Mouse (Mus musculus) mesoderm, embryonic 11.5 days (tissue): ENCODE results near the gene 6330409D20Rik.

Experiments
- DNase-seq: peaks from one replicate; pipeline ENCODE4 v3.0.0-alpha.2; 2012; ENCODE audit warnings: low read depth, low spot score

6330409D20Rik gene

DNA sequence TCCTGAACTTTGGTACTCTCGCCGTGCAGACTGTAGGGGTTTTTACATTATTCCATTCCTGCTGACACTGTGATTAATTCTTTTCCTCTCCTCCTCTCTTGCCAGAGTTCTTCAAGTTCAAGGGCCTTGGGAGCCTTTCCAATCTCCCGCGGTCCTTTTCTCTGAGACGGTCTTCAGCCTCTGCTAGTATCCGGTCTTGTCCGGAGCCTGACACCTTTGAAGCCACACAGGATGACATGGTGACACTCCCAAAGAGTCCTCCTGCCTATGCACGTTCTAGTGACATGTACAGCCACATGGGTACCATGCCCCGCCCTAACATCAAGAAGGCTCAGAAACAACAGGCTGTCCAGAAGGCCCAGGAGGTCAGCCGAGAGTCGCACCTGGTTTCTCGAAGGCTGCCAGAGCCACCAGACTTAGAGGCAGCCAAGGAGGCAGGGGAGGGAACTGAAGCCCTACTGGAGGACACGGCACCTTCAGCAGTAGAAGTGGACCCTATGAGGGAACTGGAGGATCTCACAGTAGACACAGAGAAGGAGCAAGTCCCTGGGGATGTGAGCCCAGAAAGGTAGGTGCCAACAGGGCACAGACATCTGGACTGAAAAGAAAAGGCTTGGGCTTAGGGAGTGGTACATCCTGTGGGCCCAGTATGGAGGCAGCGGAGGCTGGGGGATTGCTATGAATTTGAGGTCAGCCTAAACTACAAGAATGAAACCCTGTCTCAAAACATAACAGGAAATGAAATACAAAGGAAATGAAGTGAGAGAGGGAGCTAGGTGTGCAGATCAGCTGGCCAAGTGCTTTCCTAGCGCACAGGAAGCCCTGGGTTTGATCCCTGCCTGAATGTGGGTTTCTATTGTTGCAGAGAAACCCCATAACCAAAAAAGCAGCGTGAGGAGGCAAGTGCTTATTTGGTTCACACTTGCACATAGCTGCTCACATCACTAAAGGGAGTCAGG, 15.7 kb downstream of the 6330409D20Rik start:
- no peak for DNase-seq

DNA sequence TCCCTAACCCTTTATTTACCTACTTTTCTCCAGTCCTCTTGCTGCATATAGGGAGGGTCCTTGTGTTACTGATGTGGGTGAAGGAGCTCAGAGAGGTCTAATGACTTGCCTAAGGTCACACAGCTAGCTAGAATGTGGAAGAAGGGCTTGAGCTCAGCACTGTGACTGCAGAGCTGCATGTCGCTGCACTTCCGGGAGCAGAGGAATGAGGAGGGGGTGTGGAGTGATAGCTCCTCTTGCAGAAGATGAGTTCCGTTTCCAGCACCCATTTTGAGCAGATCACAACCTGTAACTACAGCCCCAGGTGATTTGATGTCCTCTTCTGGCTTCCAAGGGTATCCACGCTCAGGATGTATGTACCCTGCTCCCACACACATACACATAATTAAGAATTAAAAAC, 16.7 kb downstream of the 6330409D20Rik start:
- DNase-seq = no peak

GRCm38 (mm10) chr2:32722581-32722980, 18.2 kb downstream of the 6330409D20Rik start:
- no peak for DNase-seq

GRCm38 (mm10) chr2:32722046-32722445, 18.8 kb downstream of the 6330409D20Rik start:
- DNase-seq = no peak

- DNase-seq = no peak
Observed at GRCm38 (mm10) chr2:32720681-32721229, 20.1 kb downstream of the 6330409D20Rik start, which contains the start of gene Sh2d3c. TSS of gene Sh2d3c (plus strand) at chr2:32721055.

- no peak for DNase-seq
Observed at GRCm38 (mm10) chr2:32720053-32720452, 20.8 kb downstream of the 6330409D20Rik start.

- DNase-seq = no peak
Observed at GRCm38 (mm10) chr2:32718761-32719160, 22.1 kb downstream of the 6330409D20Rik start.

DNA sequence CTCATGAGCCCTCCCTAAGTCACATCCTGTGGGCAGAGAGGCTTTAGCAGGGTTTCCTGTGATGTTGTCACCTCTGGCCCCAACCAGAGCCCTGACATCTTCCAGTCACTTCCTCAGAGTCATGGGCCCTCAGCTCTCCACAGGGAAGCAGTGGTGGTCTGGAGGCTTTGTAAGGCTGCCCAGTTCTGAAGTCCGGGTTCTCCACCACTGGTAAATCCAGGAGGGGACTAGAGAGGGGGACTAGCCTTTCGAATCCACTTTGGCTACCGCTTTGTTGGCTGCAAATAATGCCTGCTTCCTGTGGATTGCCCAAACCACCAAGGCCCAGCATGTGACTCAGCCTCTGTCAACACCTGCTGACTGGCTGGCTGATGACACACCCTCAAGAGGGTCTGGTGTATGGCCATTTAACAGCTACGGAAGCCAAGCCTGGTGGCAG, 25.8 kb downstream of the 6330409D20Rik start:
- no peak for DNase-seq

DNA sequence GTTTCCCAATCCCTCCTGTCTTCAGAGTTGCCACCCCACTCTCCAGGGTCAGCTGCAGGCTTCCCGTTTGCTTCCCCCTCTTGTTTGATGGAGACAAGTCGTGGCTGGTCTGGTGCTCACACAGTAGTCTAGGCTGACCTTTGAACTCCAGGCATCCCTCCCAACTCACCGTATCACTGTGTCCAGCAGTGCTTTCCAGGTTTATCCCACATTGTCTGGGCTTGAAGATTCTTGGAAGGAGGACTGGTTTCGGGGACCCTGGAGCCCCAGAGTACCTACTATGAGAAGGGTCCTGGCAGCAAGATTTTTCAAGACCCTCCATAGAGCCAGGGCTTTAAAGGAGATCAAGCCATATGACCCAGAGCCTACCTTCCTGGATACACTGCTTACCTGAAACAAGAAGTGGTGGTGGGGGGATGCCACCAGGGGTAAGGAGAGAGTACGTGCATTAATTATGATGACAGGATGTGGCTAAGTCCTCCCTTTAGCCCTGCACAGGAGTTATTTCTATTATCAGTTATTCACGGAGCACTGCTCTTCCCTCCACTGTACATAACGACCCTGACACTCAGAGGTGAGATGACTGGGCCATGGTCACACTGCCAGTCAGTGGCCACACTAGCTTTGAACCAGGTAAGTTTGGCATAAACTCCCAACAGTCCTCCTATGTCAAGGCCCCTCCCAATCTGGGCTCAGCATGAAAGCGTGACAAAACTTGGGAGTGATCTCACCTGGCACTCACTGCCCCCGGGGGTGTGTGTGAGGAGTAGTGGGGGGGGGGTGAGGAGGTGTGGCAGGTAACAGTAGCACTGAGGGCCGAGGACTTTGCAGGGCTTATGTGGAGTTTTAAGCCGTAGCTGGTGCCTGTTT, 26.5 kb downstream of the 6330409D20Rik start:
- no peak for DNase-seq

- DNase-seq = peak; percentile 91
Observed at GRCm38 (mm10) chr2:32712934-32713817, 27.6 kb downstream of the 6330409D20Rik start, which contains the start of gene Cdk9. TSS of gene Cdk9 (minus strand) at chr2:32713076.

DNA sequence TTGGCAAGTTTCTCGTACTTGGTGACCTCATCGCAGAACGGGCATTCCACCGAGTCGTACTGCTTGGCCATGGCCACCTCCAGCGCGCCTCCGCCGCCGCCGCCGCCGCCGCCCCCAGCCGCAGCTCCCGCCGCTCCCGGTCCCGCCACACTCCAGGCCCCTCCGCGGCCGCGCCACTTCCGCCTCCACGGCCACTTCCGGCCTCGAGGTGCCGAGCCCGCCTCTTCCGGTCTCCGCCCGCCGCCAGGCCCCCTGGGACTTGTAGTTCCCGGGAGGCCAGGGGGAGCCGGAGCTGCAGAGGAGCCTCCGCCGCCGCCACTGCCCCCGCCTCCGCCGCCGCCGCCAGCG, 28.3 kb downstream of the 6330409D20Rik start:
- peak; percentile 95 for DNase-seq

DNA sequence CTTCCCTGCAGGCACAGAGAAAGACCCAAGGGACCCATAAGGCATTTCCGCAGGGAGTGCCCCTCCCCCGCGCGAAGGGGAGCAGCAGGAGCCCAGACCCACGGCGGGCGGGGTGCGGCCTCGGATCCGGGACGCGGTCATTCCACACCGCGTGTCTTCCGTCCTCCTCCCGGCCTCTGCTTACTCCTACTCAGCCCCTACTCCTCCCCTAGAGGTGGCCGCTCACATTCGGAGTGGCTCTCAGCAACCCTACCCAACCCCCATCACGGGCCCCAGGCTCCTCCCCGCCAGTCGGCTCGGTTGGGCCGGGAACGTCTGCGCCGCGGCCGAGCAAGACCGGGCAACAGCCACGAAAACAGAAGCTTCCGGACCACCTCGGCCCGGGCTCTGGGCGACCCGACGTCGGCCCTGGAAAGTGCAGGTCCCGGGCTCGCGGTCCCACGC, 28.7 kb downstream of the 6330409D20Rik start:
- peak; percentile 66 for DNase-seq

GRCm38 (mm10) chr2:32711301-32712056, 29.3 kb downstream of the 6330409D20Rik start:
- DNase-seq = no peak

- DNase-seq = no peak
Observed at GRCm38 (mm10) chr2:32710425-32710824, 30.4 kb downstream of the 6330409D20Rik start.

DNA sequence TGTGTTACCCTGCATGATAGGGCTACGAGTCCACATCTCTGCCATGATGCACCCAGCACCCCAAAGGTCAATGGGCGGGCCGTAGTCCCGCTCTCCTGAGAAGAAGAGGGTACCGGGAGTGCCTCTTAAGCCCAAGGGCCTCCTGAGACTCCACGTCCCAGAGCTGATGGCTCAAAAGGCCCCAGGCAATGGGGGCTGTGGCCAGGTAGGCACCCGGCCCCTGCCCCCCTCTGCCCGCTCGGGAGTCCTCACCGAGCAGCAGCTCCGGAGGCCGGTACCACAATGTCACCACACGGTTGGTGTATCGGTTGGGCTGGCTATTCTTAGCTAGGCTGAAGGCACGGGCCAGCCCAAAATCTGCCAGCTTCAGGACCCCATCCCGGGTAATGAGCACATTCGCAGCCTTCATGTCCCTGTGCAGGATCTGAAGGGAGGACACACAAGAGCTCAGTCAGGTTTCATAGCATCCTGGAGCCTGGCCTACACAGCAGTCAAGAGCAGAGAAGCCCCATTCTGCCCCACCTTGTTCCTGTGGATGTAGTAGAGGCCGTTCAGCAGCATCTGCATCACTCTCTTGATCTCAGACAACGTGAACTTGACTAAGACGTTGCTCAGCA, 31.2 kb downstream of the 6330409D20Rik start:
- DNase-seq = no peak

GRCm38 (mm10) chr2:32708643-32709042, 32.2 kb downstream of the 6330409D20Rik start:
- peak; percentile 88 for DNase-seq

DNA sequence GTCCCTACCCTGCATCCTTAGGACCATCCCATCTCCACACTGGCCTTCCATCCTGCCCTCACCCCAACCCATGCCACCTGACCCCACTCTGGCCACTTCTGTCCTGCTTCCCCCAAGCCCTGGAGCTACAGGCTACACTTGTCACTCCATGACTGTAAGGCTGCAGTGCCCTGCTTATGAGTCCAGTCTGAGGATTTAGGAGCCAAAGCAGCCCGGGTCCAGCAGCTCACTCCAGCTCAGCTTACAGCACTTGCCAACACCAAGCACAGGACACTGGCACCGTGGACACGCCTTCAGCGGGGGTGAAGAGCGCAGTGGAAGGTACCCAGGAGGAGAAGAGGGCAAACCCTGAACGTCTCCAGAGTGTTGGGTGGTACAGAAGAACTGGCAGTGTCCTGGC, 33.8 kb downstream of the 6330409D20Rik start:
- no peak for DNase-seq

- no peak for DNase-seq
Observed at GRCm38 (mm10) chr2:32705018-32705417, 35.8 kb downstream of the 6330409D20Rik start.

DNA sequence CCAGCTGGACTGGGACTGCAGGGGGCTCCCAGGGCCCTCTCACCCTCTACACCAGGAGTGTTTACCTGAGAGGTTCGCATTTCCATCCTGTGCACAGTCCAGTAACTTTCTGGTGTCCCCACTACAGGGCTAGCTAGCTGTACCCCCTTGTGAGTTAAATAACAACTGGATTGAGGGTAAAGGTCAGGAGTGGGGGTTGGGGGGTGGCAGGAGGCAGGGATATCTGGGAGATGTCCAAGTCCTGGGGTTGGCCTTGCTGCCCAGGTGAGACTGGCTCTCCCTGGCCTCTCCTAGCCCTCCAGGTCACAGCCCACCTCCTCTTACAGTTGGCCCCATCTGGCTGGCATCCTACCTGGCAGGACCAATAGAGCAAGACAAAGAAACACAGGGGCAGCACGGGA, 36.8 kb downstream of the 6330409D20Rik start, which contains the start of gene Fpgs:
Gene Fpgs, minus strand, starts transcription at position 125 of the 401 bp plus-strand sequence.
- no peak for DNase-seq
